ENCODE assay signal across 7 mouse cellular contexts in genomic region chr9:118611111-118611541, GRCm38 (mm10). TPM values are rescaled to one million over a fixed set of nuclear protein-coding genes. Genes with fewer than 3 reads are reported as not detected.
A peak's percentile ranks its signal among the peaks of the same experiment; 100 is the strongest.
DNase-seq lines count a peak whose midpoint lies in the region; ATAC-seq and TF ChIP-seq lines count a peak whose summit lies in the region.

No protein-coding gene starts in this region.

- TF ChIP-seq POLR2A in cortical plate, adult 2 months (IDR thresholded peaks at IDR 0.05; ENCODE audit: extremely low read depth, insufficient read depth, low read length): no peak

- peak overlapping the region; percentile 53 for H3K4me2 ChIP-seq in heart, embryonic 14.5 days (ENCODE audit: low read length)

- no peak for TF ChIP-seq CTCF in cortical plate, adult 2 months (IDR thresholded peaks at IDR 0.05; ENCODE audit: extremely low read depth, insufficient read depth, low read length)

- peak; percentile 52 for DNase-seq in Muller cell, postnatal 12 days (ENCODE audit: inconsistent ontology term)
- peak; percentile 41 to 42 for DNase-seq in layer of hippocampus, postnatal 10 days (ENCODE audit: low spot score in 2 of 2)
- DNase-seq in thymus, postnatal 25 days: no peak

- no peaks in the 10 kb centered on the region for H3K36me3 ChIP-seq in heart, embryonic 14.5 days (ENCODE audit: control insufficient read depth, insufficient read depth, low read length)
- no peaks in the 10 kb centered on the region for H3K36me3 ChIP-seq in megakaryocyte, embryonic 14.5 days (replicated peaks; ENCODE audit: low read length)

- no peak overlapping the region for H3K9ac ChIP-seq in heart, embryonic 14.5 days (ENCODE audit: low read length)

- 0 out of 2 replicates have a peak, but pooled peaks cover 6% of the 10 kb centered on the region for H3K27me3 ChIP-seq in heart, embryonic 14.5 days (ENCODE audit: control insufficient read depth, insufficient read depth, low read length)
- peaks cover 85% of the 10 kb centered on the region for H3K27me3 ChIP-seq in megakaryocyte, embryonic 14.5 days (replicated peaks)

- no peak overlapping the region for H3K27ac ChIP-seq in cortical plate, adult 2 months (ENCODE audit: insufficient read depth, low read length)
- H3K27ac ChIP-seq in heart, embryonic 14.5 days (replicated peaks in 1 of 2; ENCODE audit: control insufficient read depth in 1 of 2, insufficient read depth in 1 of 2, low read depth in 2 of 2, low read length in 2 of 2): peak overlapping the region; percentile 10 to 41; a peak in 1 of 4 replicates

- WGBS in heart, embryonic 14.5 days: 17% methylated on average over 14 of the region's 14 CpGs

- no peaks in the 10 kb centered on the region for H3K9me3 ChIP-seq in heart, embryonic 14.5 days (ENCODE audit: control insufficient read depth, low read length)
- no peaks in the 10 kb centered on the region for H3K9me3 ChIP-seq in megakaryocyte, embryonic 14.5 days

- peak overlapping the region; percentile 3; the same call in 1 of the 2 replicates for H3K4me3 ChIP-seq in cortical plate, adult 2 months (ENCODE audit: insufficient read depth, low read length)
- peak overlapping the region in 1 of 2 experiments; percentile 16; a peak in 2 of 4 replicates for H3K4me3 ChIP-seq in heart, embryonic 14.5 days (ENCODE audit: control insufficient read depth in 1 of 2, insufficient read depth in 1 of 2, low read depth in 1 of 2, low read length in 2 of 2)
- H3K4me3 ChIP-seq in megakaryocyte, embryonic 14.5 days (replicated peaks): peak overlapping the region; percentile 83

- peaks cover 4% of the 10 kb centered on the region; the same call in 1 of the 2 replicates for H3K4me1 ChIP-seq in cortical plate, adult 2 months (ENCODE audit: control insufficient read depth, insufficient read depth, low read length)
- peaks cover 24 to 40% of the 10 kb centered on the region in 2 experiments for H3K4me1 ChIP-seq in heart, embryonic 14.5 days (ENCODE audit: control insufficient read depth in 2 of 2, insufficient read depth in 2 of 2, low read length in 2 of 2)
- H3K4me1 ChIP-seq in megakaryocyte, embryonic 14.5 days: peaks cover 43% of the 10 kb centered on the region

- ATAC-seq in heart, embryonic 14.5 days (ENCODE audit: insufficient number of reproducible peaks, insufficient read depth, low FRiP score, low read depth): no peak
- no peak for ATAC-seq in megakaryocyte-erythroid progenitor cell, adult 5-6 weeks (replicated peaks; ENCODE audit: low FRiP score, low TSS enrichment, poor library complexity, severe bottlenecking)

RNA-seq across cellular contexts. Expression of gene Itga9, which starts 4.6 kb away (rescaled TPM):
- 2.5 and 3.3 TPM in 2 replicates for polyA plus RNA-seq in cortical plate, adult 2 months (2012; rRNA removed)
- polyA plus RNA-seq in heart, embryonic 14.5 days (2014; fragmentation: Nextera tagmentation; extraction: Ambion mirVana): 15.2 and 16.1 TPM in 2 replicates
- total RNA-seq in layer of hippocampus, postnatal 10 days (2021): 1 to 10 TPM; 4.5 to 6.8 TPM
- 0.30 TPM in 1 of 2 replicates, not detected in the other for polyA plus RNA-seq in megakaryocyte, embryonic 14.5 days (2012; ENCODE audit: insufficient read depth, low replicate concordance)
- 0.02 and 5.6 TPM in 2 replicates for total RNA-seq in megakaryocyte-erythroid progenitor cell, adult 5-6 weeks (2014; fragmentation: Nextera tagmentation)
- total RNA-seq in megakaryocyte-erythroid progenitor cell, adult 5-6 weeks (2017): 0.50 TPM in 1 of 2 replicates, not detected in the other
